Mouse (Mus musculus) c-Kit-positive CD71-positive TER-119-negative erythroid progenitor cells, embryonic 14.5 days (primary cell): ENCODE measurements around the gene Fbxl16.
"Not testable (repeated sequence)": the region's sequence is repeated elsewhere in the genome, so short reads cannot be mapped to it uniquely, and the experiment has no call there.

ENCODE experiments used
- DNase-seq: peaks from one replicate; pipeline ENCODE4 v3.0.0-alpha.2; 2013; ENCODE audit warnings: low read depth

Fbxl16 gene

GRCm38 (mm10) chr17:25795609-25796092, 13.2 kb upstream of the Fbxl16 start, which contains the start of gene AC134908.4:
Gene AC134908.4 (minus strand): TSS chr17:25795659.
- DNase-seq: no peak

- DNase-seq: no peak
Observed at GRCm38 (mm10) chr17:25796211-25796771, 12.6 kb upstream of the Fbxl16 start.

- DNase-seq: peak; percentile 77
Observed at GRCm38 (mm10) chr17:25796951-25797369, 11.9 kb upstream of the Fbxl16 start, which contains the start of gene Metrn. Gene Metrn (minus strand): TSS chr17:25797136.

GRCm38 (mm10) chr17:25801029-25801428, 7.9 kb upstream of the Fbxl16 start:
- DNase-seq: peak; percentile 73

GRCm38 (mm10) chr17:25802825-25803517, 5.9 kb upstream of the Fbxl16 start:
- DNase-seq: no peak

- no peak for DNase-seq
Observed at GRCm38 (mm10) chr17:25806507-25806906, 2.4 kb upstream of the Fbxl16 start.

GRCm38 (mm10) chr17:25807452-25807851, 1.4 kb upstream of the Fbxl16 start:
- DNase-seq: not testable (repeated sequence)

- DNase-seq: no peak
Observed at GRCm38 (mm10) chr17:25808028-25808427, 857 bp upstream of the Fbxl16 start.

GRCm38 (mm10) chr17:25809606-25810340, 888 bp downstream of the Fbxl16 start:
- no peak for DNase-seq

- DNase-seq: no peak
Observed at GRCm38 (mm10) chr17:25810890-25811289, 2.0 kb downstream of the Fbxl16 start.

GRCm38 (mm10) chr17:25813471-25813870, 4.6 kb downstream of the Fbxl16 start:
- DNase-seq: peak; percentile 71

- DNase-seq: no peak
Observed at GRCm38 (mm10) chr17:25817662-25818061, 8.8 kb downstream of the Fbxl16 start.

GRCm38 (mm10) chr17:25818851-25819780, 10.2 kb downstream of the Fbxl16 start:
- no peak for DNase-seq

GRCm38 (mm10) chr17:25823452-25823851, 14.6 kb downstream of the Fbxl16 start, which contains the start of gene Wdr24:
Gene Wdr24 (plus strand): TSS chr17:25823627.
- DNase-seq: peak; percentile 87

- DNase-seq: no peak
Observed at GRCm38 (mm10) chr17:25824362-25825142, 15.7 kb downstream of the Fbxl16 start.

GRCm38 (mm10) chr17:25825311-25825710, 16.4 kb downstream of the Fbxl16 start:
- DNase-seq: no peak

GRCm38 (mm10) chr17:25825984-25826570, 17.2 kb downstream of the Fbxl16 start:
- DNase-seq: no peak

- no peak for DNase-seq
Observed at GRCm38 (mm10) chr17:25827011-25827410, 18.1 kb downstream of the Fbxl16 start.

GRCm38 (mm10) chr17:25827546-25828222, 18.8 kb downstream of the Fbxl16 start:
- DNase-seq: no peak

GRCm38 (mm10) chr17:25828223-25828594, 19.3 kb downstream of the Fbxl16 start:
- no peak for DNase-seq
